Mouse (Mus musculus) embryonic facial prominence, embryonic 10.5 days (tissue): ENCODE data around the gene Psmb11. TPM values are rescaled to one million over a fixed set of nuclear protein-coding genes. Genes with fewer than 3 reads are reported as not detected.
"Not testable (repeated sequence)": the region's sequence is repeated elsewhere in the genome, so short reads cannot be mapped to it uniquely, and the experiment has no call there.

Experiments
- DNase-seq: peaks from one replicate; pipeline ENCODE4 v3.0.0-alpha.2; 2017; ENCODE audit warnings: low spot score
- H3K27ac ChIP-seq: fragments of 300-500 bp; sonication (generic); replicated peaks from 2 replicates; pipeline ENCODE4 v1.5.1; 2016; ENCODE audit warnings: mild to moderate bottlenecking
- H3K27me3 ChIP-seq: fragments of 300-500 bp; sonication (generic); replicated peaks from 2 replicates; pipeline ENCODE4 v1.6.1; 2016; ENCODE audit warnings: low read depth, mild to moderate bottlenecking; ENCODE audit not compliant: poor library complexity, severe bottlenecking
- H3K36me3 ChIP-seq: fragments of 300-500 bp; sonication (generic); replicated peaks from 2 replicates; pipeline ENCODE4 v1.6.1; 2016; ENCODE audit warnings: mild to moderate bottlenecking, moderate library complexity
- H3K4me1 ChIP-seq: fragments of 300-500 bp; sonication (generic); 2 replicates; pipeline ENCODE4 v1.6.1; 2016
- H3K4me3 ChIP-seq: fragments of 300-500 bp; sonication (generic); 2 replicates; pipeline ENCODE4 v1.5.1; 2016; ENCODE audit warnings: mild to moderate bottlenecking, moderate library complexity
- H3K9me3 ChIP-seq: fragments of 300-500 bp; sonication (generic); 2 replicates; pipeline ENCODE4 v1.6.1; 2016; ENCODE audit warnings: mild to moderate bottlenecking
- WGBS: fragments of 180-500 bp; shearing (Covaris S2); methylation state at CpG from one replicate; pipeline ENCODE4 v1.1.7; 2016; 5-methylcytosine and 5-hydroxymethylcytosine counted together
- polyA plus RNA-seq: library from polyadenylated mRNA; unstranded; fragments of >200 nt; fragmentation: Nextera tagmentation; extraction: Ambion mirVana; gene quantifications from 2 replicates; pipeline ENCODE4 v1.2.1, GENCODE M21; 2016

The Psmb11 gene
- polyA plus RNA-seq, 1 experiment from 2014 or later = 0.12 TPM

DNA sequence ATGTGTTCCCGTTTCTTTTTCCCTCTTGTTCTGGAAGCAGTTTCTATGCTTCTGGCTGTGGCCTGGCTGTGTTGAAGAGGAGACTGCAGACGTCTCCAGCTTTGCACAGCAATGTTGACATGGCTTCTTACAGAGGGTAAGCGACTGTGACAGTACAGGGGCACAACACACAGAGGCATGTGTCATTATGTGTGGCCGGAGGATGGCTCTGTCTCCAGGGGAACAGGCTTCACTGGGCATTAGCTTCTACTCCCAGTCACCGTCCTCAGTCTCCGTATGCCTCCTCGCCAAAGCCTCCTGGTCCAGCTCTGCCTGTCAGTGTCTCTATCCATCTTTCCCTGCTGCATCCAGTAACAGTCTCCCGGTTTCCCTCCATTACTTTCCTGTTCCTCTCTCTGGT is 14.0 kb upstream of the Psmb11 start:
- H3K27me3 ChIP-seq = no peaks in the 10 kb centered on the region
- no peak overlapping the region for H3K27ac ChIP-seq
- H3K36me3 ChIP-seq = peaks cover 23% of the 10 kb centered on the region
- H3K4me1 ChIP-seq = peaks cover 33% of the 10 kb centered on the region
- no peak for DNase-seq
- H3K4me3 ChIP-seq = no peak overlapping the region
- no peaks in the 10 kb centered on the region for H3K9me3 ChIP-seq
- 60% methylated on average over 8 of the region's 8 CpGs for WGBS

DNA sequence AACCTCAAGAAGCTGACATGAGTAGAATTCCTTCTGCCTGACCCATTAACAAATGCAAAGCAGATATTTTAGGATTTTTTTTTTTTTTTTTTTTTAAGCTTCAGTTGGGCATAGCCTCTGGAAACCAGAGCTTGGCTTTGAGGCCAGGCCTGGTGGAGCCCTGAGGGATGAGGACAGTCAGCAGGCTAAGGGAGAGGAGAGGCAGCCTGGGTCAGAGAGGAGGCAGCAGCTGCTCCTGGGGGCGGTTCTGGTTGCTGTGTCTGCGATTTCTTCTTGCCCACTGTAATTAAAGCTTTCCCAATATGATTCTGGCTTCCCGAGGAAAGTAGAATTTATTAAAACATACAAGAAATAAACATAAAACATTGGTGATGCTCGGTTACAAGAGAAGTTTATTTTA is 12.0 kb upstream of the Psmb11 start:
- no peak for DNase-seq
- Histone ChIP-seq H3K4me3 (no peak overlapping the region), H3K27ac (no peak overlapping the region), H3K27me3 (no peaks in the 10 kb centered on the region), H3K9me3 (no peaks in the 10 kb centered on the region), H3K4me1 (peaks cover 19% of the 10 kb centered on the region), H3K36me3 (peaks cover 40% of the 10 kb centered on the region)
- 74% methylated on average over 4 of the region's 4 CpGs for WGBS

GRCm38 (mm10) chr14:54609962-54610361 is 11.3 kb upstream of the Psmb11 start:
- Histone ChIP-seq H3K4me3 (no peak overlapping the region), H3K27me3 (no peaks in the 10 kb centered on the region), H3K9me3 (no peaks in the 10 kb centered on the region), H3K27ac (no peak overlapping the region), H3K36me3 (peaks cover 47% of the 10 kb centered on the region), H3K4me1 (peaks cover 11% of the 10 kb centered on the region)
- WGBS = 85% methylated on average over 4 of the region's 4 CpGs
- DNase-seq = no peak

DNA sequence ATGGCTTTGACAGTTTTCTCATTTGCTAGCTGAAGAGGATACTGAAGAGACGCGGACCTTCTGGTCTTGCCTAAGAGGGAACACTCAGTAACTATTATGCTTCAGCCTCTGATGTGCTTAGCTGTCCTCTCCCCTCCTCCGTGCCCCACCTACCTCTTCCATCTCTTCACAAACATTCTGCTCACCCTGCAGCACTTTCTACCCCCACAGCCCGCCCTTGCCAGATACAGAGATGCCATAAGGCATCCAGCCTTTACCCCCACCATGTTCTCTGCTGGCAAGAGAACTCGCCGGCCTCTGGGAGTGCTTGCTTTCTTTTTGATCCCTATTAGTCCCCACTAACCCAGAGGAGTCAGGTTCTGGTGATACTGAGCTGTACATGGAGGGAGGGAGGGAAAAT is 10.6 kb upstream of the Psmb11 start:
- Histone ChIP-seq H3K36me3 (peaks cover 54% of the 10 kb centered on the region), H3K9me3 (no peaks in the 10 kb centered on the region), H3K27me3 (no peaks in the 10 kb centered on the region), H3K4me1 (peaks cover 11% of the 10 kb centered on the region), H3K4me3 (no peak overlapping the region), H3K27ac (no peak overlapping the region)
- 81% methylated on average over 6 of the region's 6 CpGs for WGBS
- DNase-seq = no peak

DNA sequence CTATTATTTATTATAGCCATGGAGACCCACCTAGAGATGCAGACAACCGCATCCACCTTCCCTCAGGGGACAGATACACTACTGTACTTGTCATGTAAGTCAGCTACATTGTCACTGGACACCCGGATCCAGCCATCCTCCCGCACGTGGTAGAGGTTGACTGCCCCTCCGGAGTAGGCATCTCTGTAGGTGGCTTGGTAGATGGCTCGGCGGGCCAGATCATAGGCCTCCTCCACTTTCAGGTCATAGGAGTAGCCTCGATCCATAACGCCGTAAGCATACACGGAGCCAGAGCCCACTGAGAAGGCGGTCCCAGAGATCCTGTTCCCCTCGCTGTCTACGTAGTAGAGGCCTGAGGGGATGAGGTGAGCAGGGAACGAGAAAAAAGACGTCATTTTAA is 7.1 kb upstream of the Psmb11 start:
- H3K9me3 ChIP-seq, DNase-seq, H3K27ac ChIP-seq, H3K27me3 ChIP-seq, H3K4me3 ChIP-seq: not testable (repeated sequence)
- Histone ChIP-seq H3K36me3 (peaks cover 64% of the 10 kb centered on the region), H3K4me1 (peaks cover 16% of the 10 kb centered on the region)
- 91% methylated on average over 16 of the region's 16 CpGs for WGBS

DNA sequence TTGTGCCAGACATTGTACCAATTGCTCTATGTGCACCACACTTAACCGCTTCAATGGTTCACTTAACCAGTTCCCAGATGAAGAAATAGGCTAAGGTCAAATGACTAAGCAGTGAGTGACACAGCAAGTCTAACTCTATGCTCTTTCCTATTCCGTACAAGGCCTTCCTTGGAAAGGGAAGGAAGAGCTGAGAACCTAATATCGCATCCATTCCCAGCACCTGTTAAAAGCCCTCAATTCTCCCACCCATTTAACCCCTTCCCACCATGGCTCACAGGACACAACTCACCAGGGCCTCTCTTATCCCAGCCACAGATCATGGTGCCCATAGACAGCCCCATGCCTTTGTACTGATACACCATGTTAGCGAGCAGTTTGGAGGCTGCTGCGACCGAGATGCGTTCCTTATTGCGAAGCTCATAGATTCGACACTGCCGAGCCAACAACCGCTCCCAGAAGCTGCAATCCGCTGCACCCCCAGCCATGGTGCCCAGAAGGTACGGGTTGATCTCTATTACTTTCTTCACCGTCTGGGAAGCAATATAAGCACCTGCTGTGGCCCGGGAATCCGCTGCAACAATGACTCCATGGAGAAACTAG is 4.9 kb upstream of the Psmb11 start:
- Histone ChIP-seq H3K9me3 (no peaks in the 10 kb centered on the region), H3K27ac (no peak overlapping the region), H3K4me1 (peaks cover 16% of the 10 kb centered on the region), H3K36me3 (peaks cover 49% of the 10 kb centered on the region), H3K4me3 (peak overlapping the region; percentile 94; the same call in 1 of the 2 replicates), H3K27me3 (no peaks in the 10 kb centered on the region)
- WGBS = 93% methylated on average over 16 of the region's 16 CpGs
- no peak for DNase-seq

GRCm38 (mm10) chr14:54617152-54617896 is 3.9 kb upstream of the Psmb11 start:
- WGBS = 2% methylated on average over 38 of the region's 38 CpGs
- peaks cover 16% of the 10 kb centered on the region for H3K4me1 ChIP-seq
- H3K27ac ChIP-seq = peak overlapping the region; percentile 94
- peak overlapping the region; percentile 94 for H3K4me3 ChIP-seq
- H3K9me3 ChIP-seq = no peaks in the 10 kb centered on the region
- no peaks in the 10 kb centered on the region for H3K27me3 ChIP-seq
- peaks cover 41% of the 10 kb centered on the region for H3K36me3 ChIP-seq
- DNase-seq = peak; percentile 65

DNA sequence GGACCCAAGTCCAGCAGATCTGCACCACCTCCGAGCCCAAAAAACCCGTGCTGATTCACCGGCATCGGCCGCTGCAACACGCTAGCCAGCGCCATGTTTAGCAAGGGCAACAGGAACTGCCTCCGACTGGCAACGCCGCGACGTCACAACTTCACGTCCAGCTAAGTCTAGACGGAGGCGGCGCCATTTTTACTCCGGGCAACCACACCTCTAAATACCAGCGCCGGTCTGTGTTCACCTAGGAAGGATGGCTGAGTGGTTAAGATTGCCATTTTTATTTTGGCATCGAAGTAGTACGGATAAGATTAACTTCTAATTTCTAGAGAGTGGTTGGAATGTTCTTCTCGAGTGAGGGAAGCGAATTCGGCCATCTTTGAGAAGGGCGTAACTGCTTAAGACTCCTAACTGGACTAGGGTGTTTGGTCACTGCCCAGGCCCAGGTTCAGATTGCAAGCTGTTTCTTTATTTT is 3.3 kb upstream of the Psmb11 start, which contains the start of gene Psmb5:
Psmb5 (minus strand) TSS at position 126 of the 469 bp plus-strand sequence.
- H3K27ac ChIP-seq = peak within 1 kb of the TSS; percentile 94
- peak; percentile 92 for DNase-seq
- H3K36me3 ChIP-seq = peaks cover 35% of the 10 kb centered on the region
- H3K4me3 ChIP-seq = peak within 1 kb of the TSS; percentile 94
- H3K9me3 ChIP-seq = no peaks in the 10 kb centered on the region
- no peaks in the 10 kb centered on the region for H3K27me3 ChIP-seq
- WGBS = under 1% methylated on average over 25 of the region's 25 CpGs
- H3K4me1 ChIP-seq = peaks cover 16% of the 10 kb centered on the region

GRCm38 (mm10) chr14:54623334-54623733 is 2.1 kb downstream of the Psmb11 start:
- no peaks in the 10 kb centered on the region for H3K36me3 ChIP-seq
- WGBS = 86% methylated on average over 6 of the region's 6 CpGs
- H3K27me3 ChIP-seq = 0 out of 2 replicates have a peak, but pooled peaks cover 5% of the 10 kb centered on the region
- no peaks in the 10 kb centered on the region for H3K9me3 ChIP-seq
- DNase-seq = no peak
- H3K4me3 ChIP-seq = no peak overlapping the region
- H3K4me1 ChIP-seq = peaks cover 11% of the 10 kb centered on the region
- no peak overlapping the region for H3K27ac ChIP-seq

GRCm38 (mm10) chr14:54624976-54625375 is 3.7 kb downstream of the Psmb11 start:
- DNase-seq = no peak
- H3K36me3 ChIP-seq = peaks cover 7% of the 10 kb centered on the region
- no peak overlapping the region; the same call in 1 of the 2 replicates for H3K27ac ChIP-seq
- no peak overlapping the region for H3K4me3 ChIP-seq
- WGBS = 50% methylated on average over 10 of the region's 10 CpGs
- 0 out of 2 replicates have a peak, but pooled peaks cover 5% of the 10 kb centered on the region for H3K27me3 ChIP-seq
- no peaks in the 10 kb centered on the region for H3K9me3 ChIP-seq
- H3K4me1 ChIP-seq = peaks cover 11% of the 10 kb centered on the region

GRCm38 (mm10) chr14:54628103-54628502 is 6.9 kb downstream of the Psmb11 start:
- H3K4me1 ChIP-seq = peaks cover 11% of the 10 kb centered on the region
- no peak overlapping the region for H3K4me3 ChIP-seq
- DNase-seq = no peak
- WGBS = 75% methylated on average over 5 of the region's 5 CpGs
- 0 out of 2 replicates have a peak, but pooled peaks cover 5% of the 10 kb centered on the region for H3K27me3 ChIP-seq
- peaks cover 38% of the 10 kb centered on the region for H3K36me3 ChIP-seq
- H3K27ac ChIP-seq = no peak overlapping the region
- no peaks in the 10 kb centered on the region for H3K9me3 ChIP-seq

DNA sequence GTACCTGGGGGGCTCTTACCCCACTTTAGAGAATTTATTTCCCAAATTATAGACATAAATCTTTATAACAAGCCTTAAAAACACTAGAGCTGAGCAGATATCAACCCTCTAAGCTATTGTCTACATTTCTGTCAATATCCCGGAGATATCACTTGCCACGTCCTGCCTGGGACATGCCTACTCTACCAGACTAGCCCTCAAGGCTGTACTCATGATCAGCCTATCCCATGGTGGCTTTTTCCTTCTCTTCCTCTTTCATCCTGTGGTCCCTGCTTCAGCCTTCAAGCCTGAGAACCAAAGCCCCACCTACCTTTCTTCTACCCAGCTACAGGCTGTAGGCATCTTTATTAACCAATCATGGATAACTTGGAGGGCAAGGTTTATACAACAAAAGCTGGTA is 8.6 kb downstream of the Psmb11 start:
- no peak overlapping the region for H3K4me3 ChIP-seq
- H3K36me3 ChIP-seq = peaks cover 55% of the 10 kb centered on the region
- no peak for DNase-seq
- 0 out of 2 replicates have a peak, but pooled peaks cover 5% of the 10 kb centered on the region for H3K27me3 ChIP-seq
- peaks cover 5% of the 10 kb centered on the region for H3K4me1 ChIP-seq
- no peak overlapping the region for H3K27ac ChIP-seq
- H3K9me3 ChIP-seq = no peaks in the 10 kb centered on the region
- WGBS = 89% methylated on average over 2 of the region's 2 CpGs
